Mouse (Mus musculus) lung, postnatal 0 days (tissue): ENCODE measurements around the gene Tasp1. TPM values are rescaled to one million over a fixed set of nuclear protein-coding genes. Genes with fewer than 3 reads are reported as not detected.
A peak's percentile ranks its signal among the peaks of the same experiment; 100 is the strongest.

Source experiments
- ATAC-seq: fragments of 200-750 bp; cut with Nextera tagmentation; 2 replicates; pipeline ENCODE4 v1.8.0; 2017; ENCODE audit warnings: moderate library complexity
- DNase-seq: peaks from one replicate; pipeline ENCODE4 v3.0.0-alpha.2; 2016; ENCODE audit warnings: low spot score
- H3K27ac ChIP-seq: fragments of 300-500 bp; sonication (generic); 2 replicates; pipeline ENCODE4 v1.5.1; 2014; ENCODE audit warnings: antibody characterized with exemption, mild to moderate bottlenecking, low read length, mixed read lengths
- H3K27me3 ChIP-seq: fragments of 300-500 bp; sonication (generic); replicated peaks from 2 replicates; pipeline ENCODE4 v1.6.1; 2014; ENCODE audit warnings: low read length, mixed read lengths; ENCODE audit not compliant: insufficient read depth
- H3K36me3 ChIP-seq: fragments of 300-500 bp; sonication (generic); 2 replicates; pipeline ENCODE4 v1.6.1; 2014; ENCODE audit warnings: low read length, mixed read lengths; ENCODE audit not compliant: insufficient read depth
- H3K4me1 ChIP-seq: fragments of 300-500 bp; sonication (generic); 2 replicates; pipeline ENCODE4 v1.6.1; 2014; ENCODE audit warnings: antibody characterized with exemption, low read depth, low read length, mixed read lengths; ENCODE audit not compliant: insufficient read depth
- H3K4me2 ChIP-seq: fragments of 300-500 bp; sonication (generic); replicated peaks from 2 replicates; pipeline ENCODE4 v1.6.1; 2014; ENCODE audit warnings: low read depth, mild to moderate bottlenecking, low read length, moderate library complexity, mixed read lengths
- H3K4me3 ChIP-seq: fragments of 300-500 bp; sonication (generic); 2 replicates; pipeline ENCODE4 v1.5.1; 2014; ENCODE audit warnings: low read depth, low read length
- H3K9ac ChIP-seq: fragments of 300-500 bp; sonication (generic); replicated peaks from 2 replicates; pipeline ENCODE4 v1.6.1; 2014; ENCODE audit warnings: low read depth, mild to moderate bottlenecking
- H3K9me3 ChIP-seq: fragments of 300-500 bp; sonication (generic); 2 replicates; pipeline ENCODE4 v1.6.1; 2016; ENCODE audit warnings: low read length, mixed read lengths
- CTCF ChIP-seq: IDR thresholded peaks from 2 replicates; pipeline ENCODE4 v1.5.1; 2016; ENCODE audit warnings: antibody characterized with exemption, mild to moderate bottlenecking
- EP300 ChIP-seq: IDR thresholded peaks from 2 replicates; pipeline ENCODE4 v1.6.1; 2016; ENCODE audit warnings: antibody characterized with exemption, mild to moderate bottlenecking, control low read depth
- WGBS: fragments of 180-500 bp; shearing (Covaris S2); extraction: QIAGEN DNeasy Blood & Tissue Kit; methylation state at CpG from one replicate; pipeline ENCODE4 v1.1.7; 2014; 5-methylcytosine and 5-hydroxymethylcytosine counted together
- polyA plus RNA-seq: library from polyadenylated mRNA; unstranded; fragments of >200 nt; fragmentation: Nextera tagmentation; extraction: Ambion mirVana; gene quantifications from 2 replicates; pipeline ENCODE4 v1.2.1, GENCODE M21; 2015

Tasp1 gene
- polyA plus RNA-seq, 1 experiment from 2014 or later, result 13.3 TPM

DNA sequence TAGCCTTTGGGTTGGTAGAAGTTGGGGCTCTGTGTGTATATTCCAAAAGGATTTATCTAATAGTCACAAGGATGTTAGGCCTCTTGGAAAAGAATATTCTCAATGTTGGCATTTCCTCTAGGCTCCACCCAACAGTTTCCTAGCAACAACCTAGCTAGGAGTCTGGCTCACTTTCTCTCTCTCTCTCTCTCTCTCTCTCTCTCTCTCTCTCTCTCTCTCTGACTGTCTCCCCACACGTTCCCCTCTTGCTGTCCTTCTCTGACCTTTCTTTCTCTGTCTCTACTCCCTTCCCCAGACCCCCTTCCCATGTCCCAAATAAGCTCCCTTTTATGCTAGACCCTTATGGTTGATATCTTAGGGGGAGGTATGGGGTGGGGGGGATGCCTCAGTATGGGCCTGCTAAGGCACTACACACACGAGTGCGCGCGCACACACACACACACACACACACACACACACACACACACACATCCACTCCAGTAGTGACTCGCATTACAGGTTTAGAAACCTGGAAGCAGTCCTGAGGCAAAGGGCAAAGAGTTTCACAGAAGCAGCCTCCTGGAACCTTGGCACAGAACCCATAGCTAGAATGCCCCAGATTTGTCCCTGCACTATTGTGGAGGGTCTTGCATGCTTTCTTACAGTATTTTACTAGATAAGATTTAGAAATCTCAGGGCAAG, 12.1 kb upstream of the Tasp1 start:
- Histone ChIP-seq H3K4me1 (no peaks in the 10 kb centered on the region), H3K4me2 (no peak overlapping the region), H3K27ac (no peak overlapping the region), H3K36me3 (no peaks in the 10 kb centered on the region), H3K27me3 (no peaks in the 10 kb centered on the region), H3K9ac (no peak overlapping the region), H3K9me3 (no peaks in the 10 kb centered on the region), H3K4me3 (no peak overlapping the region)
- ATAC-seq (no peak), DNase-seq (no peak)
- TF ChIP-seq EP300 (no peak), CTCF (no peak)
- 59% methylated on average over 6 of the region's 6 CpGs for WGBS

DNA sequence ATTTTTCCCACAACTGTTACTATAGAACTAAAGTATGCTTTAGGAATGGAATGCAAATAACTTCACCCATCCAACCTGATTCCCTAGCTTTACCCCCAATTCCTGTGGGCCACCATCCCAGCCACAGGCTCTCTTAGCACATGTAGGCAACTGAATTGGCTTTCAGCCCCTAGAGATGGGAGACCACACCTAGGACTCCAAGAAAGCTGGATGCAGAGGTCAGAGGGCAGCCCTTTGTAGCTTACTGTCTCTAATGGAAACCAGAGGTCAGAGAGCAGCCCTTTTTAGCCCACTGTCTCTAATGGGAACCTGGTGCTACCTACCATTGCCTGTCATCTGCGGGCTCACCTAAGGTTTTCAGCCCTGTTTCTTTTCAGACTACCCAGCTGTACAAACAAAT, 10.9 kb upstream of the Tasp1 start:
- ATAC-seq, result no peak
- no peaks in the 10 kb centered on the region for H3K27me3 ChIP-seq
- no peaks in the 10 kb centered on the region for H3K4me1 ChIP-seq
- H3K9ac ChIP-seq, result no peak overlapping the region
- 43% methylated on average over 1 of the region's 1 CpGs for WGBS
- no peak overlapping the region for H3K4me2 ChIP-seq
- H3K9me3 ChIP-seq, result no peaks in the 10 kb centered on the region
- no peak overlapping the region for H3K4me3 ChIP-seq
- no peaks in the 10 kb centered on the region for H3K36me3 ChIP-seq
- no peak for DNase-seq
- no peak overlapping the region for H3K27ac ChIP-seq
- TF ChIP-seq EP300 (no peak), CTCF (no peak)

DNA sequence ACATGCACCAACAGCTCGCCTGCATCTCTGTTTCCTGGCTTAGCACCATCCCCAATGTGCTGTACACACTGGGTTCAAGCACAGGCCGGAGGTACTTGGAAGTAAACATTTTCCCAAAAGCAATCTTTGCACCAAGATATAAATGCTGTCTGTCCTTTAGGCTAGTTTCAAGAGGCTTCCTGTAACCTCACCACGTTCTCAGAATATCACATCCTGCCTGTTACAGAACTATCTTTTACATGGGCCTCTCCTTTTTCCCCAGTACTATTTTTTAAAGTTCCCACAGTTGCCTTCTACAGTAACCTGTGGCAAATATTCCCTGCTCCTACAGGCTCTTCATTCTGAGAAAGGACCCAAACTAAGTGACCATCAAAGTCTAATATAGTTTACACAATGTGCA, 8.5 kb upstream of the Tasp1 start:
- Histone ChIP-seq H3K9ac (no peak overlapping the region), H3K9me3 (no peaks in the 10 kb centered on the region), H3K4me3 (no peak overlapping the region), H3K4me2 (no peak overlapping the region), H3K36me3 (no peaks in the 10 kb centered on the region), H3K4me1 (no peaks in the 10 kb centered on the region), H3K27me3 (no peaks in the 10 kb centered on the region), H3K27ac (no peak overlapping the region)
- DNase-seq (no peak), ATAC-seq (no peak)
- WGBS, result 70% methylated on average over 3 of the region's 3 CpGs
- no peak for TF ChIP-seq CTCF
- no peak for TF ChIP-seq EP300

DNA sequence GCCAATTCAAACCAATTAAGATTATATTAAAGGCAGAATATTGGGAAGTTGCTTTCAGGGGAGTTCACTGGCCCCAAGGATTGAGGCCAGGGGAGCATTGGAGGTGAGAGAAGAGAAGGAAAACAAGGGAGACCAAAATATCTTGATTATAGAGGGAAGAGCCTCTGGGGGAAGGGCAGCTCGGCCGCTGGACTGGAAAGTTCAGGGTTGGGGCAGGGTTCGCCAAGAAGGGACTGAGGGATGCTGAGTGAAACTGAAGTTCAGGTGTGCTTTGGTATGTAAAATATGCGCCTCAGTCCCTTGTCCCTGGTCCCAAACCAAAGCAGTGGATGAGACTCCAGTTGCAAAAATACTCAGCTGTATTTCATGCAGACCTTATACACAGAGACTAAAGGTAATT, 911 bp upstream of the Tasp1 start:
- Histone ChIP-seq H3K27ac (no peak overlapping the region), H3K27me3 (no peaks in the 10 kb centered on the region), H3K9me3 (no peaks in the 10 kb centered on the region), H3K9ac (no peak overlapping the region), H3K4me2 (0 out of 2 replicates have a peak overlapping the region, but pooled peaks have one; percentile 88), H3K4me1 (peaks cover 7% of the 10 kb centered on the region; the same call in 1 of the 2 replicates), H3K36me3 (no peaks in the 10 kb centered on the region), H3K4me3 (peak overlapping the region; percentile 77; the same call in 1 of the 2 replicates)
- no peak for ATAC-seq
- no peak for DNase-seq
- WGBS, result 55% methylated on average over 4 of the region's 4 CpGs
- TF ChIP-seq EP300 (no peak), CTCF (no peak)

DNA sequence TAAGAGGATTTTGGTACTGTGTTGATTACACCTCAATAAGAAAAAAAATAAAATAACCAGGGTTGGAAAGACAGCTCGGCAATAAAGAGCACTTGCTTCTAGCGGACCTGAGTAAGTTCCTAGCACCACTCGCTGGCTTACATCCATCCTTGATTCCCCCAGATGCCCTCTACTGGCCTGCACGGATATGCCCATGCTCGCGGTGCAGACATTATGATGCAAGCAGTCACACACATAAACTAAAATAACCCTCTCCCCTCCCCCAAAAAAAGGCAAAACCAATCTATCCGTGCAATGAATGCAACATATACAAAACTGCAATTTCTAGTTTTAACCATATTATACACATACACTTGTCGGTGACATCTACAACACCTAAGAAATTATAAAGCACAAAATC, 929 bp downstream of the Tasp1 start:
- peak; percentile 21 for DNase-seq
- Histone ChIP-seq H3K4me1 (peaks cover 7% of the 10 kb centered on the region; the same call in 1 of the 2 replicates), H3K36me3 (no peaks in the 10 kb centered on the region), H3K27me3 (no peaks in the 10 kb centered on the region), H3K4me3 (peak overlapping the region; percentile 77), H3K9ac (peak overlapping the region; percentile 80; the same call in 1 of the 2 replicates), H3K27ac (peak overlapping the region; percentile 93; the same call in 1 of the 2 replicates), H3K9me3 (no peaks in the 10 kb centered on the region), H3K4me2 (peak overlapping the region; percentile 88)
- TF ChIP-seq EP300 (no peak), CTCF (peak; percentile 44)
- ATAC-seq, result no peak
- WGBS, result 84% methylated on average over 8 of the region's 8 CpGs

DNA sequence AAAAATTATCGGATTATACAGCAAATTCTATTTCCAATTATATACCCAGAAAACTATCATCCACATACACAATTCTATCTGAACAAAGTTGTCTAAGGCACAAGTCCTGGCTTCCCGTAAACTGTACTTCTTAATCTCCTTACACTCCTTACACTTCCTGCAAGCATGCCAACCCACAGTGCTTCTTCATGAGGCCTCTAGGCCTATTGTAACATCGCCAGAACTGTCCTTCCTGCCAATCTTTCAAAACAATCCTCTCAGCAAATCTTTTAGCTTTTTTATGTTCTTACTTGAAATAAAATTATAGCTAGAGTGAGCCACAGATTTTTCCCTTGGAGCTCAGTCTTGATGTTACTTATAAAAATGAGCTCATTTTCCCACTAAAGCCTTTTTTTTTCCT, 5.1 kb downstream of the Tasp1 start:
- Histone ChIP-seq H3K4me3 (no peak overlapping the region), H3K27me3 (no peaks in the 10 kb centered on the region), H3K27ac (no peak overlapping the region), H3K4me1 (peaks cover 7% of the 10 kb centered on the region; the same call in 1 of the 2 replicates), H3K4me2 (no peak overlapping the region), H3K9ac (no peak overlapping the region), H3K36me3 (0 out of 2 replicates have a peak, but pooled peaks cover 3% of the 10 kb centered on the region), H3K9me3 (no peaks in the 10 kb centered on the region)
- 73% methylated on average over 3 of the region's 3 CpGs for WGBS
- peak; percentile 7 for DNase-seq
- ATAC-seq, result no peak
- TF ChIP-seq CTCF (no peak), EP300 (no peak)
